Mouse (Mus musculus) erythroblast, adult 5-6 weeks (primary cell): Measurements from ENCODE around the gene Adora3. TPM values are rescaled to one million over a fixed set of nuclear protein-coding genes. Genes with fewer than 3 reads are reported as not detected.
"Not testable (repeated sequence)": the region's sequence is repeated elsewhere in the genome, so short reads cannot be mapped to it uniquely, and the experiment has no call there.

Experiments
- ATAC-seq: replicated peaks from 2 replicates; pipeline ENCODE4 v1.8.0; 2016; ENCODE audit warnings: moderate number of reproducible peaks, mild to moderate bottlenecking, moderate TSS enrichment, inconsistent platforms; ENCODE audit not compliant: poor library complexity, low FRiP score, severe bottlenecking
- total RNA-seq, 2 experiments: library from RNA; stranded (forward) in 1 of 2; stranded (reverse) in 1 of 2; fragments of 150-400 nt in 1 of 2; fragments of 200-764, 138-1000 nt in 1 of 2; gene quantifications; 2 replicates each; pipeline versions ENCODE4 v1.2.3 to v1.2.4; 2015 to 2017; ENCODE audit warnings: low replicate concordance in 2 of 2

The Adora3 gene
- total RNA-seq, 2 experiments from 2014 or later: not detected

- ATAC-seq: peak; percentile 87
Observed at GRCm38 (mm10) chr3:105899394-105900147, 28.9 kb downstream of the Adora3 start.

GRCm38 (mm10) chr3:105900266-105900665 is 29.6 kb downstream of the Adora3 start:
- no peak for ATAC-seq

GRCm38 (mm10) chr3:105900716-105901115 is 30.1 kb downstream of the Adora3 start:
- ATAC-seq: no peak

GRCm38 (mm10) chr3:105901468-105901867 is 30.8 kb downstream of the Adora3 start:
- no peak for ATAC-seq

GRCm38 (mm10) chr3:105904213-105904612 is 33.6 kb downstream of the Adora3 start:
- no peak for ATAC-seq

GRCm38 (mm10) chr3:105904721-105905120 is 34.1 kb downstream of the Adora3 start:
- ATAC-seq: no peak

- ATAC-seq: no peak
Observed at GRCm38 (mm10) chr3:105907956-105908655, 37.4 kb downstream of the Adora3 start.

GRCm38 (mm10) chr3:105908976-105909375 is 38.3 kb downstream of the Adora3 start:
- ATAC-seq: no peak

- no peak for ATAC-seq
Observed at GRCm38 (mm10) chr3:105910519-105911190, 40.0 kb downstream of the Adora3 start.

- ATAC-seq: no peak
Observed at GRCm38 (mm10) chr3:105912097-105912880, 41.6 kb downstream of the Adora3 start.

GRCm38 (mm10) chr3:105913839-105914681 is 43.4 kb downstream of the Adora3 start:
- 0 out of 2 replicates have a peak, but pooled peaks have one; percentile 48 for ATAC-seq

- no peak for ATAC-seq
Observed at GRCm38 (mm10) chr3:105915281-105915680, 44.6 kb downstream of the Adora3 start.

- ATAC-seq: not testable (repeated sequence)
Observed at GRCm38 (mm10) chr3:105916455-105916854, 45.8 kb downstream of the Adora3 start.

- ATAC-seq: no peak
Observed at GRCm38 (mm10) chr3:105917656-105918354, 47.1 kb downstream of the Adora3 start.

GRCm38 (mm10) chr3:105918355-105918745 is 47.7 kb downstream of the Adora3 start:
- ATAC-seq: no peak

- not testable (repeated sequence) for ATAC-seq
Observed at GRCm38 (mm10) chr3:105920743-105921142, 50.1 kb downstream of the Adora3 start.

GRCm38 (mm10) chr3:105921959-105922358 is 51.3 kb downstream of the Adora3 start:
- ATAC-seq: no peak

GRCm38 (mm10) chr3:105924616-105925015 is 54.0 kb downstream of the Adora3 start:
- no peak for ATAC-seq
